Mouse (Mus musculus) brain, embryonic 14.5 days (tissue): ENCODE data around the gene Snd1.

Source experiments
- CTCF ChIP-seq: fragments of 200-500 bp; IDR thresholded peaks from 2 replicates; pipeline ENCODE4 v1.5.1; 2012; ENCODE audit warnings: inconsistent platforms, mild to moderate bottlenecking, moderate library complexity, borderline replicate concordance; ENCODE audit not compliant: insufficient read depth, insufficient read length; ENCODE audit errors: extremely low read depth
- POLR2A ChIP-seq: fragments of 200-500 bp; IDR thresholded peaks from 2 replicates; pipeline ENCODE4 v1.6.1; 2012; ENCODE audit warnings: mild to moderate bottlenecking, inconsistent platforms, borderline replicate concordance; ENCODE audit not compliant: poor library complexity, insufficient read depth, insufficient read length, severe bottlenecking; ENCODE audit errors: extremely low read depth

- TF ChIP-seq CTCF (no peak), POLR2A (no peak)
Measured at GRCm38 (mm10) chr6:28628408-28628807, 153.5 kb downstream of the Snd1 start.
